Mouse (Mus musculus) heart, embryonic 13.5 days (tissue): ENCODE data around the gene Mmachc. TPM values are rescaled to one million over a fixed set of nuclear protein-coding genes. Genes with fewer than 3 reads are reported as not detected.
"Not testable (repeated sequence)": the region's sequence is repeated elsewhere in the genome, so short reads cannot be mapped to it uniquely, and the experiment has no call there.

Experiments
- ATAC-seq: fragments of 200-750 bp; cut with Nextera tagmentation; 2 replicates; pipeline ENCODE4 v1.8.0; 2017; ENCODE audit warnings: moderate TSS enrichment; ENCODE audit not compliant: insufficient number of reproducible peaks, low FRiP score, low TSS enrichment; ENCODE audit errors: extremely low read depth
- H3K27ac ChIP-seq: fragments of 300-500 bp; sonication (generic); replicated peaks from 2 replicates; pipeline ENCODE4 v1.5.1; 2015; ENCODE audit warnings: moderate library complexity, mild to moderate bottlenecking, inconsistent platforms
- H3K27me3 ChIP-seq: fragments of 300-500 bp; sonication (generic); replicated peaks from 2 replicates; pipeline ENCODE4 v1.6.1; 2015; ENCODE audit warnings: mild to moderate bottlenecking, inconsistent platforms
- H3K36me3 ChIP-seq: fragments of 300-500 bp; sonication (generic); 2 replicates; pipeline ENCODE4 v1.6.1; 2015; ENCODE audit warnings: mild to moderate bottlenecking, inconsistent platforms
- H3K4me1 ChIP-seq: fragments of 300-500 bp; sonication (generic); 2 replicates; pipeline ENCODE4 v1.6.1; 2015; ENCODE audit warnings: inconsistent platforms
- H3K4me2 ChIP-seq: fragments of 300-500 bp; sonication (generic); 2 replicates; pipeline ENCODE4 v1.6.1; 2015; ENCODE audit warnings: inconsistent platforms, mild to moderate bottlenecking, moderate library complexity
- H3K4me3 ChIP-seq: fragments of 300-500 bp; sonication (generic); 2 replicates; pipeline ENCODE4 v1.5.1; 2015; ENCODE audit warnings: moderate library complexity, mild to moderate bottlenecking, inconsistent platforms
- H3K9ac ChIP-seq: fragments of 300-500 bp; sonication (generic); 2 replicates; pipeline ENCODE4 v1.6.1; 2015; ENCODE audit warnings: inconsistent platforms, mild to moderate bottlenecking, moderate library complexity
- H3K9me3 ChIP-seq: fragments of 300-500 bp; sonication (generic); 2 replicates; pipeline ENCODE4 v1.6.1; 2016; ENCODE audit warnings: inconsistent platforms
- WGBS: fragments of 180-500 bp; shearing (Covaris S2); methylation state at CpG from one replicate; pipeline ENCODE4 v1.1.7; 2015; ENCODE audit warnings: mixed read lengths; 5-methylcytosine and 5-hydroxymethylcytosine counted together
- polyA plus RNA-seq: library from polyadenylated mRNA; unstranded; fragments of >200 nt; fragmentation: Nextera tagmentation; extraction: Ambion mirVana; gene quantifications from 2 replicates; pipeline ENCODE4 v1.2.1, GENCODE M21; 2015

Gene Mmachc
- polyA plus RNA-seq, 1 experiment from 2014 or later: 33.5 TPM

GRCm38 (mm10) chr4:116689309-116689876, 18.8 kb downstream of the Mmachc start:
- Histone ChIP-seq H3K27ac (no peak overlapping the region), H3K9me3 (no peaks in the 10 kb centered on the region), H3K4me2 (no peak overlapping the region), H3K27me3 (no peaks in the 10 kb centered on the region), H3K4me3 (no peak overlapping the region), H3K36me3 (peaks cover 72% of the 10 kb centered on the region), H3K4me1 (peaks cover 31% of the 10 kb centered on the region), H3K9ac (0 out of 2 replicates have a peak overlapping the region, but pooled peaks have one; percentile 11)
- no peak for ATAC-seq
- 90% methylated on average over 4 of the region's 4 CpGs for WGBS

DNA sequence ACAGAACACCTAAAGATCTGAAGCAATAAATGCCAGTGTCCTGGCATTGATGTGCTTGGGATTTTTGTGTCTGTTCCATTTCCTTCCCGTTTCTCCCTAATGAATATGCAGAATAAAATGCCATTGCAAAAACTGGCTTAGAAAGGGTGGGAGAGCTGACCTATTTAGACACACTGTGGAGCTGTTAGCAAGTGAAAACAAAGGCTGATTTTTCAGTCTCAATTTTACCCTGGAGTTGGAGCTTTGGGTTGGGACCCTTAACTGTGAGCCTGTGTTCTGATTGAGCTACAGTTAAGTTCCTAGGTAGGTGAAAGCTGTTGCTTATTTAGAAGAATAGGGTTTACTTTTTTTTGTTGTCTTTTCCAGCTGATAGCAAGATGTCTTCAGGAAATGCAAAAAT, 21.2 kb downstream of the Mmachc start:
- Histone ChIP-seq H3K4me2 (peak overlapping the region; percentile 91), H3K4me3 (peak overlapping the region; percentile 84), H3K9me3 (no peaks in the 10 kb centered on the region), H3K36me3 (peaks cover 49% of the 10 kb centered on the region), H3K27me3 (no peaks in the 10 kb centered on the region), H3K9ac (peak overlapping the region; percentile 93), H3K4me1 (peaks cover 31% of the 10 kb centered on the region), H3K27ac (peak overlapping the region; percentile 25; the same call in 1 of the 2 replicates)
- no peak for ATAC-seq
- 41% methylated on average over 1 of the region's 1 CpGs for WGBS

GRCm38 (mm10) chr4:116685402-116686061, 22.7 kb downstream of the Mmachc start, which contains the start of gene Prdx1:
Gene Prdx1, plus strand, starts transcription at chr4:116685544.
- no peaks in the 10 kb centered on the region for H3K9me3 ChIP-seq
- peak within 1 kb of the TSS; percentile 93 for H3K9ac ChIP-seq
- peak within 1 kb of the TSS; percentile 91 for H3K4me2 ChIP-seq
- WGBS: under 1% methylated on average over 56 of the region's 56 CpGs
- no peaks in the 10 kb centered on the region for H3K27me3 ChIP-seq
- H3K4me1 ChIP-seq: peaks cover 31% of the 10 kb centered on the region
- H3K27ac ChIP-seq: peak within 1 kb of the TSS; percentile 99
- H3K4me3 ChIP-seq: peak within 1 kb of the TSS; percentile 84
- ATAC-seq: peak; percentile 90
- H3K36me3 ChIP-seq: peaks cover 34% of the 10 kb centered on the region

- Histone ChIP-seq H3K4me1 (peaks cover 31% of the 10 kb centered on the region), H3K4me3 (no peak overlapping the region), H3K9me3 (no peaks in the 10 kb centered on the region), H3K9ac (peak overlapping the region; percentile 93; the same call in 1 of the 2 replicates), H3K36me3 (peaks cover 25% of the 10 kb centered on the region), H3K27ac (peak overlapping the region; percentile 99), H3K27me3 (no peaks in the 10 kb centered on the region), H3K4me2 (peak overlapping the region; percentile 91)
- ATAC-seq: no peak
- 69% methylated on average over 2 of the region's 2 CpGs for WGBS
Measured at GRCm38 (mm10) chr4:116684665-116685064, 23.5 kb downstream of the Mmachc start.

DNA sequence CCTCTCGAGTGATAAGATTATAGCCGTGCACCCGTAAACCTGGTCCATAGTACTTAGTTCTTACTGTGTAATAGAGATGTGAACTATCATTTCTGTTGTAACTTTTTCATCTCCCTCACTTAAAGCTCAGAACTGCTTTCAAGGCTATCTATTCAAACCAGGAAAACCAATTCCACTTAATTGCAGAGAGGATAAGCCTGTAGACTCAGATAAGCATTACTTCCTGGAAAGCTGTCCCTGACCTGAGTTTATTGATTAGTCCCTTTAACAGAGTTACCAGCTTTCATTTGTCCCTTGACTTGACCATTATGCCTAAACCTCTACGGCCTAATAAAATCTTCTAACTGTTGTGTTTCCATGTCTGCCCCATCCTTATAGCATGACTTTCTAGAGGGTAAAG, 24.2 kb downstream of the Mmachc start:
- Histone ChIP-seq H3K27me3 (no peaks in the 10 kb centered on the region), H3K4me1 (peaks cover 30% of the 10 kb centered on the region), H3K9ac (no peak overlapping the region), H3K4me2 (no peak overlapping the region), H3K4me3 (no peak overlapping the region), H3K36me3 (peaks cover 18% of the 10 kb centered on the region), H3K9me3 (no peaks in the 10 kb centered on the region), H3K27ac (no peak overlapping the region)
- ATAC-seq: no peak
- WGBS: 55% methylated on average over 4 of the region's 4 CpGs

DNA sequence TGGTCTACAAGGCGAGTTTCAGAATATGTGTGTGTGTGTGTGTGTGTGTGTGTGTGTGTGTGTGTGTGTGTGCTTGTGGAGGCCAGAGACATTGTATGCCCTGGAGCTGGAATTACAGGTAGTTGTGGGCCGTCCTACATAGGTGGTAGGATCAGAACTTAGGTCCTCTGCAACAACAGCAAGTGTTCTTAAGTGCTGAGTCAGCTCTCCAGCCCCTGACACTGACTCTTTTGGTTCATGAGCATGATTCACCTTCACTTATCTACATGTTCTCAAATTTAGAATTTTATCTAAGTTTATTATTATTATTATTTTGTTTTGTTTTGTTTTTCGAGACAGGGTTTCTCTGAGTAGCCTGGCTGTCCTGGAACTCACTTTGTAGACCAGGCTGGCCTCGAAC, 27.7 kb downstream of the Mmachc start:
- not testable (repeated sequence) for H3K9ac ChIP-seq, H3K36me3 ChIP-seq, H3K27ac ChIP-seq, H3K4me3 ChIP-seq, H3K4me1 ChIP-seq, H3K27me3 ChIP-seq, ATAC-seq, H3K4me2 ChIP-seq, H3K9me3 ChIP-seq
- WGBS: 88% methylated on average over 4 of the region's 4 CpGs

DNA sequence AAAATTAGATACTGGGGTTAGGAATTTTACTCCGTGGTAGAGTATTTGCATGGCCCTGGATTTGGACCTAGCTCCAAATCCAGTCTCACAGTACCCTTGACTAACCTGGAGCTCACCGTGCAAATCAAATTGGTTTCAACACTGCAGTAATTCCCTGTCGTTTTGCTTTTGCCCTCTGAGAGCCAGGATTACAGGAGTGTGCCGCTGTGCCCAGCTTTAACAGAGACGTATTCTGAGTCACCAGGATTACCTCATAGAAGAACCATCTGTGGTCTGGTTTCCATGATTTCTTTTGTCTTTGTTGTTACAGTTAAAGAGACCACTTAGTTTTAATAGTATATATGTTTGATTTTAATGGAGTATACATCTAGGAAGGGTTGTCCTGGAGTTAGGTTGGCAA, 29.1 kb downstream of the Mmachc start:
- no peaks in the 10 kb centered on the region for H3K27me3 ChIP-seq
- 59% methylated on average over 5 of the region's 5 CpGs for WGBS
- no peak overlapping the region for H3K27ac ChIP-seq
- H3K4me1 ChIP-seq: no peaks in the 10 kb centered on the region
- no peak for ATAC-seq
- no peak overlapping the region for H3K9ac ChIP-seq
- H3K4me2 ChIP-seq: no peak overlapping the region
- no peaks in the 10 kb centered on the region for H3K36me3 ChIP-seq
- no peak overlapping the region for H3K4me3 ChIP-seq
- no peaks in the 10 kb centered on the region for H3K9me3 ChIP-seq

GRCm38 (mm10) chr4:116677808-116678207, 30.4 kb downstream of the Mmachc start:
- peaks cover 4% of the 10 kb centered on the region for H3K4me1 ChIP-seq
- no peak overlapping the region for H3K27ac ChIP-seq
- H3K27me3 ChIP-seq: no peaks in the 10 kb centered on the region
- H3K9ac ChIP-seq: no peak overlapping the region
- H3K4me3 ChIP-seq: no peak overlapping the region
- no peaks in the 10 kb centered on the region for H3K9me3 ChIP-seq
- H3K4me2 ChIP-seq: no peak overlapping the region
- WGBS: 67% methylated on average over 1 of the region's 1 CpGs
- H3K36me3 ChIP-seq: no peaks in the 10 kb centered on the region
- ATAC-seq: no peak

- Histone ChIP-seq H3K27me3 (no peaks in the 10 kb centered on the region), H3K27ac (no peak overlapping the region), H3K9ac (no peak overlapping the region), H3K4me2 (no peak overlapping the region), H3K9me3 (no peaks in the 10 kb centered on the region), H3K4me1 (peaks cover 7% of the 10 kb centered on the region), H3K4me3 (no peak overlapping the region), H3K36me3 (no peaks in the 10 kb centered on the region)
- no peak for ATAC-seq
- 64% methylated on average over 3 of the region's 3 CpGs for WGBS
Measured at GRCm38 (mm10) chr4:116676027-116676426, 32.2 kb downstream of the Mmachc start.

DNA sequence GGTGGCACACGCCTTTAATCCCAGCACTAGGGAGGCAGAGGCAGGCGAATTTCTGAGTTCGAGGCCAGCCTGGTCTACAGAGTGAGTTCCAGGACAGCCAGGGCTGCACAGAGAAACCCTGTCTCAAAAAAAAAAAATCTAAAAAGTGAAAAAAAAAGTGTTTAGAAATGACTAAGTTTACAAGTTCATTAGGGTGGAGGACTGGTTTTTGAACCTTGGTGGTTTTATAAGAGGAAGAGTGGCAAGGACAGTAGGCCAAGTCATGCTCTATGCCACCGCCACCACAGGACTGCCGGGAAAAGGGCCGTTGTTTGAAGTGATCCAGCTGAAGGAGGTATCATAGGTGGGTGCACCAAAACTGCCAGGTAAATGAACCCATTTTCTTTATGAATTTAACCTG, 33.4 kb downstream of the Mmachc start:
- WGBS: 86% methylated on average over 6 of the region's 6 CpGs
- H3K27me3 ChIP-seq, H3K4me1 ChIP-seq, H3K36me3 ChIP-seq, H3K27ac ChIP-seq, ATAC-seq, H3K4me3 ChIP-seq, H3K9me3 ChIP-seq, H3K9ac ChIP-seq, H3K4me2 ChIP-seq: not testable (repeated sequence)

DNA sequence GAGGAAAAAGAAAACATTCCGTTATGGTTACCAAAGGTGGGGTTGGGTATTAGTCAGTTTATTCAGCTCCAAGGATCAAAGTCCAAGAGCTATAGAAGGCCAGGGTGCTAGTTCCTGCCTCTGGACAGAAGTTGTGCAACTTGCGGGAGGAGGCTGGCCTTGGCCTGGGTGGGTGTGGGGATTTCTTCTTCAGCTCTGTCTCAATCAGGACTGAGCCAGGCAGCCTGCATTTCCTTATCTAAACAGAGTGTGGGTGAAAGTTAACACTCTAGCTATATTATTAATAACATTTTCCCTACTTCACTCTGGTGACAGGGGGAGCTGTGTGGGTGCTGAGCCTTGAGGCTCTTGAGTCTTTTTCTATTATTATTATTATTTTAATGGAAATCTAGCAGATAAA, 35.4 kb downstream of the Mmachc start:
- 41% methylated on average over 2 of the region's 2 CpGs for WGBS
- H3K9me3 ChIP-seq: no peaks in the 10 kb centered on the region
- H3K4me3 ChIP-seq: no peak overlapping the region
- H3K4me2 ChIP-seq: no peak overlapping the region
- no peaks in the 10 kb centered on the region for H3K36me3 ChIP-seq
- no peak for ATAC-seq
- H3K9ac ChIP-seq: no peak overlapping the region
- H3K27me3 ChIP-seq: no peaks in the 10 kb centered on the region
- H3K27ac ChIP-seq: no peak overlapping the region
- peaks cover 10% of the 10 kb centered on the region for H3K4me1 ChIP-seq

- no peaks in the 10 kb centered on the region for H3K36me3 ChIP-seq
- H3K4me3 ChIP-seq: no peak overlapping the region
- peaks cover 10% of the 10 kb centered on the region for H3K4me1 ChIP-seq
- H3K9me3 ChIP-seq: no peaks in the 10 kb centered on the region
- WGBS: 61% methylated on average over 2 of the region's 2 CpGs
- no peaks in the 10 kb centered on the region for H3K27me3 ChIP-seq
- H3K27ac ChIP-seq: no peak overlapping the region
- no peak overlapping the region for H3K4me2 ChIP-seq
- ATAC-seq: no peak
- H3K9ac ChIP-seq: no peak overlapping the region
Measured at GRCm38 (mm10) chr4:116669291-116669690, 38.9 kb downstream of the Mmachc start.
